Mouse (Mus musculus) embryonic facial prominence, embryonic 14.5 days (tissue): ENCODE data around the gene Mboat1. TPM values are rescaled to one million over a fixed set of nuclear protein-coding genes. Genes with fewer than 3 reads are reported as not detected.

Experiments
- ATAC-seq: fragments of 200-750 bp; cut with Nextera tagmentation; 2 replicates; pipeline ENCODE4 v1.8.0; 2017; ENCODE audit warnings: low read depth, moderate number of reproducible peaks, moderate TSS enrichment
- DNase-seq: peaks from one replicate; pipeline ENCODE4 v3.0.0-alpha.2; 2015; ENCODE audit warnings: low spot score
- H3K27ac ChIP-seq: fragments of 300-500 bp; sonication (generic); replicated peaks from 2 replicates; pipeline ENCODE4 v1.5.1; 2014; ENCODE audit warnings: low read depth, mild to moderate bottlenecking, low read length, moderate library complexity
- H3K27me3 ChIP-seq: fragments of 300-500 bp; sonication (generic); replicated peaks from 2 replicates; pipeline ENCODE4 v1.6.1; 2014; ENCODE audit warnings: low read length; ENCODE audit not compliant: control insufficient read depth, insufficient read depth
- H3K36me3 ChIP-seq: fragments of 300-500 bp; sonication (generic); 2 replicates; pipeline ENCODE4 v1.6.1; 2014; ENCODE audit warnings: low read length, mixed read lengths; ENCODE audit not compliant: control insufficient read depth, insufficient read depth
- H3K4me1 ChIP-seq: fragments of 300-500 bp; sonication (generic); 2 replicates; pipeline ENCODE4 v1.6.1; 2014; ENCODE audit warnings: antibody characterized with exemption, low read length; ENCODE audit not compliant: control insufficient read depth, insufficient read depth
- H3K4me2 ChIP-seq: fragments of 300-500 bp; sonication (generic); 2 replicates; pipeline ENCODE4 v1.6.1; 2014; ENCODE audit warnings: low read depth, mild to moderate bottlenecking, low read length, moderate library complexity, mixed read lengths
- H3K4me3 ChIP-seq: fragments of 300-500 bp; sonication (generic); 2 replicates; pipeline ENCODE4 v1.5.1; 2014; ENCODE audit warnings: low read depth, mild to moderate bottlenecking, low read length
- H3K9ac ChIP-seq: fragments of 300-500 bp; sonication (generic); 2 replicates; pipeline ENCODE4 v1.6.1; 2014; ENCODE audit warnings: low read depth, mild to moderate bottlenecking, low read length, moderate library complexity, mixed read lengths
- H3K9me3 ChIP-seq: fragments of 300-500 bp; sonication (generic); 2 replicates; pipeline ENCODE4 v1.6.1; 2016; ENCODE audit warnings: low read length; ENCODE audit not compliant: control insufficient read depth
- WGBS: fragments of 180-500 bp; shearing (Covaris S2); extraction: QIAGEN DNeasy Blood & Tissue Kit; methylation state at CpG from one replicate; pipeline ENCODE4 v1.1.7; 2014; 5-methylcytosine and 5-hydroxymethylcytosine counted together
- polyA plus RNA-seq: library from polyadenylated mRNA; unstranded; fragments of >200 nt; fragmentation: Nextera tagmentation; extraction: Ambion mirVana; gene quantifications from 2 replicates; pipeline ENCODE4 v1.2.1, GENCODE M21; 2014

Mboat1 gene
- polyA plus RNA-seq, 1 experiment from 2014 or later: 16.6 TPM

DNA sequence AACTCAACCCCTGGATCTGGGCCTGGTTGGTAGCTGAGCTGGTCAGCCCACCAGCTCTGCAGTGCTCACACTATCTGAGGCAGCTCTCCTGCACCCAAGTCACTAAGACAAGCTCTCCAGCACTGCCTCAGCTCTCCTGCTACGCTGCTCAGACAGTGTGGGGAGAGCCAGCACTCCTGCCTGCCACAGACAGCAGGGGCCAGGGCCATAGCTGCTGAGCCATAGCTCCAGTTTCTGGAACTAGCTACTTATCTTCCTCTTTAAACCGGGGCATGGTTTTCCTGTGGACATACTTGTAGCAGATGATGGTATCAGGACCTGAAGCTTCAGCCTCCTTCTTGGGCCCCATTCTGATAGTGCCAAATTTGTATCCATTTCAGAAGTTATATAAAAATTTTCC lies 127.4 kb downstream of the Mboat1 start:
- Histone ChIP-seq H3K9ac (no peak overlapping the region), H3K4me3 (no peak overlapping the region), H3K4me1 (no peaks in the 10 kb centered on the region), H3K4me2 (no peak overlapping the region), H3K36me3 (no peaks in the 10 kb centered on the region), H3K9me3 (no peaks in the 10 kb centered on the region), H3K27ac (no peak overlapping the region), H3K27me3 (no peaks in the 10 kb centered on the region; the same call in 1 of the 2 replicates)
- 80% methylated on average over 2 of the region's 2 CpGs for WGBS
- DNase-seq (no peak), ATAC-seq (no peak)

DNA sequence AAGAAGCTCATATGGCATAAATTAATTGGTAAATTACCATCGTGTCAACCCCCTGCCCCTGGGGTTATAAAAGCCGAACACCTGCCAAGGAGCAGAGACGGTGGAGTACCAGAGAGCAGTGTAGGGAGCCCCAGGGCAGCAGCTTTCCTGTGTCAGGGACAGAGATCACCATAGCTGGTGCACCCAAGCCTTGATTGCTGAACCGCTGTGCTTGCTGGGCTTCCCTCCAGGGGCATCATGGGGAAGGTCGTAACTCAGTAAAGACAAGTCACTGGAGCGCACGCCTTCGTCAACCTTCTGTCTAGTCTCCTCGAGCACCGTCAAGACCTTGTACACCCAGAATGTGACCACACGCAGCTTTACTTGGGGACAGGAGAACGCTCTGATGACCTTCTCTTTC lies 128.0 kb downstream of the Mboat1 start:
- DNase-seq (no peak), ATAC-seq (no peak)
- Histone ChIP-seq H3K9me3 (no peaks in the 10 kb centered on the region), H3K4me1 (no peaks in the 10 kb centered on the region), H3K4me2 (no peak overlapping the region), H3K9ac (no peak overlapping the region), H3K27ac (no peak overlapping the region), H3K27me3 (no peaks in the 10 kb centered on the region; the same call in 1 of the 2 replicates), H3K4me3 (no peak overlapping the region), H3K36me3 (no peaks in the 10 kb centered on the region)
- 71% methylated on average over 12 of the region's 12 CpGs for WGBS

DNA sequence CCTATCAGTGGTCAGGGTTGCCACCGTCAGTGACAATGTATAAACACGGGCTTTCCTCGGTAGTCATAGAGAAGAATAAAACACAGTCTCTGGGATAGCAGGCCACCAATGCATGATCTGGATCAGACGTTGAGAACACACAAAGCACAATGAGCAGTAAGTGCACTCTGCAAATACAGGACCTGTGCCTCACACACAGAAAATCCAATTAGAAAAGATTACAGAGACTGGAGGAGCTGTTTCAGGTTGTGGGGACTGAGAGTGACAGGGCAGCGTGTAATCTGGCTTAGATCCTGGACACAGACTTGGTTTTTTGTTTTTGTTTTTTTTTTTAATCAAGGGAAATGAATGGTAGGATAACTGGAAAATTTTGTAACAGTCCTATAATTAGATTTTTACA lies 128.5 kb downstream of the Mboat1 start:
- DNase-seq: no peak

DNA sequence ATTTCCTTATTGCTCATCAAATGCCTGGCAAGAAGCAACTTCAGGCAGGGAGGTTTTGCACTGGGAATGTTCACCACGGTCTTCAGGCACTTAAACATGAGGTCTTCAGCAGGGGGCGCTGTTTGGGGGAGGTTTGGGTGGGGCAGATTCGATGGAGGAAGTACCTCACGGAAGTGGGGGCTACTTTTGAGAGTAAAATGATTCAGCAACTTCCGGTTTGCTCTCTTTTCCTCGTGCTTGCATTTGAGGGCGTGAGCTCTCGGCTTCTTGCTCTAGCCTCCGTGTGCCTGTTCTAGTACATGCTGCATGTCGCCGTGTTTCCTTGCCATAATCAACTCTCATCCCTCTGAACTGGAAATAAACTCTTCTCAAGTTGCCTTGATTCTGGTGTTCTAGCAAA lies 129.7 kb downstream of the Mboat1 start:
- H3K27me3 ChIP-seq: no peaks in the 10 kb centered on the region; the same call in 1 of the 2 replicates
- ATAC-seq (no peak), DNase-seq (no peak)
- no peaks in the 10 kb centered on the region for H3K36me3 ChIP-seq
- no peak overlapping the region for H3K4me2 ChIP-seq
- WGBS: 89% methylated on average over 11 of the region's 11 CpGs
- H3K4me1 ChIP-seq: no peaks in the 10 kb centered on the region
- H3K27ac ChIP-seq: no peak overlapping the region
- H3K9ac ChIP-seq: no peak overlapping the region
- H3K4me3 ChIP-seq: no peak overlapping the region
- H3K9me3 ChIP-seq: no peaks in the 10 kb centered on the region

More for the DNA sequence above, 128.5 kb downstream of the Mboat1 start:
- no peak overlapping the region for H3K4me3 ChIP-seq
- H3K4me2 ChIP-seq: no peak overlapping the region
- no peaks in the 10 kb centered on the region for H3K36me3 ChIP-seq
- H3K9ac ChIP-seq: no peak overlapping the region
- no peak for ATAC-seq
- H3K4me1 ChIP-seq: no peaks in the 10 kb centered on the region
- 73% methylated on average over 5 of the region's 5 CpGs for WGBS
- H3K9me3 ChIP-seq: no peaks in the 10 kb centered on the region
- H3K27ac ChIP-seq: no peak overlapping the region
- no peaks in the 10 kb centered on the region; the same call in 1 of the 2 replicates for H3K27me3 ChIP-seq

DNA sequence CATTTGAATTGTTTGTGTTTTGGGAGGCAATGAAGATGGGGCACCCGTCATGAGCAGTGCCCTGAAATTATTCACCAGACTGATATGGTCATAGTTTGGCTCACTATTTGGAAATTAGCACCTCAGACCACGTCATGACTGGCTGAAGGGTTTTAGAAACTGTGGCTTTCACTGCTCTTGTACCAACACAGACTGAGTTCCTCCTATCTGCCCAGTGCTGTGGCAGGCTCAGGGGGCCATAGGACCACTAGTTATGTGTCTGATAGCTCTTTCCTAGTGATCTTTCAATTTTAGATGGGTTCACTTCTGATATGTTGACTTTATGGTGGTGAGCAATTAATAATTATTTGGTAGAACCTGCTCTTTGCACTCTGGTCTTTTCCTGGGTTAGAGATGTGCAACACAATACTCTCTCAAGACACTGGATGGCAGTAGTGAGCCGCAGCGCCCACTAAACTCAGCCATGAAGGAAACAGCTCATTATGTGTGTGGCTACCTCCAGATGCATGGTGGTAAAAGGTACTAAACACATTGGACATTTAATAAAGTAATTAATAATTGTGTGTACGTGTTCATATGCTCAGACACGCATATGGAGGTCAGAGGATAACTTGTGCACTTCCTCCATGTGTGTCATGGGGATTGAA lies 135.9 kb downstream of the Mboat1 start:
- H3K4me1 ChIP-seq: no peaks in the 10 kb centered on the region
- H3K27ac ChIP-seq: no peak overlapping the region
- no peak overlapping the region for H3K9ac ChIP-seq
- WGBS: 20% methylated on average over 6 of the region's 6 CpGs
- H3K4me3 ChIP-seq: no peak overlapping the region
- no peak overlapping the region for H3K4me2 ChIP-seq
- ATAC-seq (no peak), DNase-seq (peak; percentile 51)
- no peaks in the 10 kb centered on the region for H3K9me3 ChIP-seq
- no peaks in the 10 kb centered on the region for H3K36me3 ChIP-seq
- no peaks in the 10 kb centered on the region for H3K27me3 ChIP-seq

Other genes with a start within 250 kb of the Mboat1 start
- gene E2f3, start 150.4 kb upstream of the Mboat1 start, polyA plus RNA-seq: 9.7 and 10.6 TPM in 2 replicates
- gene Agtr1a, start 200.0 kb downstream of the Mboat1 start, polyA plus RNA-seq: 9.9 and 10.0 TPM in 2 replicates